Mouse (Mus musculus) olfactory bulb, adult 2 months (tissue): ENCODE data around the gene Slit3.

ENCODE experiments used
- CTCF ChIP-seq: fragments of 200-500 bp; IDR thresholded peaks from 2 replicates; pipeline ENCODE4 v1.5.1; 2012; ENCODE audit warnings: low read depth, mild to moderate bottlenecking, low read length, moderate library complexity; ENCODE audit not compliant: insufficient read depth
- POLR2A ChIP-seq: fragments of 200-500 bp; IDR thresholded peaks from 2 replicates; pipeline ENCODE4 v1.6.1; 2012; ENCODE audit warnings: mild to moderate bottlenecking, low read depth, low read length, moderate library complexity; ENCODE audit not compliant: insufficient read depth

- TF ChIP-seq CTCF (no peak), POLR2A (no peak)
Observed at GRCm38 (mm10) chr11:35171505-35171904, 50.5 kb downstream of the Slit3 start.
